Mouse (Mus musculus): ENCODE measurements around the gene Kpnb1. TPM values are rescaled to one million over a fixed set of nuclear protein-coding genes. Genes with fewer than 3 reads are reported as not detected.

The Kpnb1 gene
- total and polyA plus RNA-seq, 2 experiments from 2014 or later: 26.1 to 97.9 TPM

DNA sequence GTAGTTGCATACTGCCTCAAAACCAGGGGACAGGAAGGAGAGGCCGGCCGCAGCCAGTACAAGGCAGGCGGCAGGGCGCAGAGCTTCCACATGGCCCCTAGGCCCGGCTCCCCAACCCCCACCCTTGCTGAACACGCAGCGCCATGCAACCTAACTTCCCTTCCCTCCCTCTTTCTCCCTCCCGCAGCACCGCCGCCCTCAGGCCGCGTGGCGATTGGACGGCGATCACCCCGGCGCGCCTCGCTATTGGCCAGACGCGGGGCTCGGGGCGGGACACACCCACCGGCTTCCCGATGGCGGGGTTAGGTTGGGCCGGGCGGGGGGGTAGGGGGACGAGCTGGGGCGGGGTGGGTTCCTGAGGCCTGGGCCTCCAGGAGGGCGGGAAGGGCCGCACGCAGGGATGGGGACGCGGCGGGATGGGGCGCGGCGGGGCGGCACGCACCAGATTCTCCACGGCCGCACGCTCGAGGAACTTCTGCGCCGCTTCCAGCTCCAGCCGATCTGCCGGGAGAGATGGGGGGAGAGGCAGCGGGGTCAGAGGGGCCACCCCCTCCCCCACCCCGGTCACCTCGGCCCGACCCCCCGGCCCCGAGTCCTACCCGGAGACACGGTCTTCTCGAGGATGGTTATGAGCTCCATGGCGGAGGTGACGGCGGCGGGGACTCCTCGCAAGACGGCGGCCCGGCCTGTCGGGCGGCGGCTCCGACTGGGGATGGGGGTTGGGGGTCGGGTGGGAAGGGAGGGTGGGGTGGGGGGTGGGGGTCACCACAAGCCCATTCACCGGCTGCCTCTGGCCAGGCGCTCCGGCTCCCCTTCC, 526 bp downstream of the Kpnb1 start:
- Histone ChIP-seq H3K27ac (peak overlapping the region; percentile 91), H3K36me3 (ENCODE audit: insufficient read depth, low read length) (peaks cover 32% of the 10 kb centered on the region), H3K4me3 (ENCODE audit: low read length) (peak overlapping the region; percentile 73), H3K27me3 (ENCODE audit: insufficient read depth, low read length) (no peaks in the 10 kb centered on the region), H3K9me3 (ENCODE audit: low read length) (no peaks in the 10 kb centered on the region), H3K4me2 (ENCODE audit: low read depth, low read length) (peak overlapping the region; percentile 83), H3K9ac (replicated peaks; ENCODE audit: low read length) (peak overlapping the region; percentile 76), H3K4me1 (ENCODE audit: insufficient read depth, low read length) (peaks cover 8% of the 10 kb centered on the region; the same call in 1 of the 2 replicates)
- ATAC-seq (peak; percentile 82), DNase-seq (ENCODE audit: low spot score) (peak; percentile 96)
- TF ChIP-seq CTCF (IDR thresholded peaks at IDR 0.05; ENCODE audit: low read depth): peak; percentile 22; the same call in 1 of the 2 replicates
- WGBS: under 1% methylated on average over 48 of the region's 74 CpGs

DNA sequence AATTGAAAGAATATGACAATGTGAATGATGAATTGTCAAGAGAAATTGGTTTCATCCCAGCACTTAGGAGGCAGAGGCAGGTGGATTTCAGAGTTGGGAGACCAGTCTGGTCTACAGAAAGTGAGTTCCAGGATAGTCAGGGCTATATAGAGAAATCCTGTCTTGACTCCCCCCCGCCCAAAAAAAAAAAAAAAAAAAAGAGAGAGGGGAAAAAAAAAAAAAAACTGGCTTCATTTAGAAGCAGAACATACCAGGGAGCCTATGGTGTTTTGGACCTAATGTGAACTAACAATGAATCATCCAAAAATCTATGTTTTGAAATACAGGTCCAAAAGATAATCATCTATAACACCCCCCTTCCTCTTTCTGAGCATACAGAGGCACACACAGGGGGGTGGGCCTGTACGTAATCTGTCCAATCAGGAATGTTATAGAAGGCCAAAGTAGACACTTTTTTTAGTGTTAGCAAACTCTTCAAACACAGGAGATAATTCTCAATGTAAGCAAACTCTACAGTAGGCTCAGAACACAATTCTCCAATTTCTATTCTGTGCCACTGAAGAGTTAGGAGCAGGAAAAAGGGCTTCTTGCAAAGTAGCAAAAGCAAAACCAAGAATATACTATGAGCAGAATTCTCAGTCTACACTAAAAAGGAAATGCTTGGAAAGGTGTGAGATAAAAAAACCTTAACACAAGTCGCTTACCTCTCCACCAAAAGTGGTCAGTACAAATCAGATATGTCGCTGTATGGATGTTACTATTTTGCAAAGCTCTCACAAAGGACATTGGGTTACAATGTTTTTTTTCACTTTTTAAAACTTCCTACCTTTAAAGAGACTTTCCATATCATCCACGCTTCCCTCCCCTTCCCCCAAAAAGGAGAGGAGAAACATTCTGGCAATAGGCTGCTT, 1.7 kb downstream of the Kpnb1 start:
- H3K9me3 ChIP-seq (ENCODE audit: low read length): no peaks in the 10 kb centered on the region
- H3K9ac ChIP-seq (replicated peaks; ENCODE audit: low read length): peak overlapping the region; percentile 76; the same call in 1 of the 2 replicates
- DNase-seq (ENCODE audit: low spot score) (no peak), ATAC-seq (no peak)
- H3K27me3 ChIP-seq (ENCODE audit: insufficient read depth, low read length): no peaks in the 10 kb centered on the region
- peaks cover 8% of the 10 kb centered on the region; the same call in 1 of the 2 replicates for H3K4me1 ChIP-seq (ENCODE audit: insufficient read depth, low read length)
- peak overlapping the region; percentile 83 for H3K4me2 ChIP-seq (ENCODE audit: low read depth, low read length)
- 0 out of 2 replicates have a peak overlapping the region, but pooled peaks have one; percentile 27 for H3K27ac ChIP-seq
- peak overlapping the region; percentile 73 for H3K4me3 ChIP-seq (ENCODE audit: low read length)
- WGBS: 58% methylated on average over 5 of the region's 5 CpGs
- no peak for TF ChIP-seq CTCF (IDR thresholded peaks at IDR 0.05; ENCODE audit: low read depth)
- peaks cover 42% of the 10 kb centered on the region for H3K36me3 ChIP-seq (ENCODE audit: insufficient read depth, low read length)

DNA sequence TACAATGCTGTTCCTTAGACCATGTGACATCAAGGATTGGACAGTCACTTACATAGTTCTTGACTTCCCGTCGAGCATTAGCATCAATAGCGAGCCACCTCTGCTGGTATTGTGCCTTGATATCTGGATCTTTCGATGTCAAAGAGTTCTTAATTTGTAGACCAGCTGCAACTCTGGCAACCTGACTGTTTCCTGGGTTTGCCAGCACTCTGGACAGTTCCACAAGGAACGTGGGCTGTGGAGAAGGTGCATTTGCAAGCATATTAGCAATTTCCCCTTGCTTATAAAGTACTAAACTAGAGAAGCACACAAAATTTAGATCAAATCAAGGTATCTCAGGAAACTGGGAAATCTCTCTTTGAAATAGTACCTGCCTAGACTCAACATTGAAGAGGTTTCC, 2.8 kb downstream of the Kpnb1 start:
- TF ChIP-seq CTCF (IDR thresholded peaks at IDR 0.05; ENCODE audit: low read depth): no peak
- H3K36me3 ChIP-seq (ENCODE audit: insufficient read depth, low read length): peaks cover 53% of the 10 kb centered on the region
- H3K4me3 ChIP-seq (ENCODE audit: low read length): no peak overlapping the region
- no peak overlapping the region for H3K9ac ChIP-seq (replicated peaks; ENCODE audit: low read length)
- no peaks in the 10 kb centered on the region for H3K27me3 ChIP-seq (ENCODE audit: insufficient read depth, low read length)
- DNase-seq (ENCODE audit: low spot score) (no peak), ATAC-seq (no peak)
- WGBS: 73% methylated on average over 5 of the region's 5 CpGs
- H3K27ac ChIP-seq: no peak overlapping the region
- H3K4me1 ChIP-seq (ENCODE audit: insufficient read depth, low read length): peaks cover 8% of the 10 kb centered on the region; the same call in 1 of the 2 replicates
- no peaks in the 10 kb centered on the region for H3K9me3 ChIP-seq (ENCODE audit: low read length)
- H3K4me2 ChIP-seq (ENCODE audit: low read depth, low read length): no peak overlapping the region

DNA sequence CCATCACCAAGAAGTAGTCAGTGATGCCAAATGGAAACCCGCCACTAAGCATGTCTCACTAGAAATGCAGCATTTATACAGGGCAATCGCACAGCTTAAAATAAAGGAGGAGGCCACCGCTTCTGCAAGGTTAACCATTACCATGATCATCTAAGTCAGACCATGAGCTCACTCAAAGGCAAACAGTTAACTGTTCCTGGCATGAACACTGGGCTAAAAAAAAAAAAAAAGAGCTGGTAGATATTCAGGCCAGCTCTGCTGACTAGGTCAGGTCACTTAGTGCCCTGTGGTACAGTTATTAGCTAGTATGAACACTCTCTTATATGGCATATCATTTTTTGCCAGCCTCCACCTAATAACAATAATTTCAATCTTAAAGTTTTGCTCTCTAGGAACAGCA, 5.2 kb downstream of the Kpnb1 start:
- no peak for DNase-seq (ENCODE audit: low spot score)
- H3K9ac ChIP-seq (replicated peaks; ENCODE audit: low read length): no peak overlapping the region
- no peak for ATAC-seq
- H3K4me1 ChIP-seq (ENCODE audit: insufficient read depth, low read length): peaks cover 8% of the 10 kb centered on the region; the same call in 1 of the 2 replicates
- H3K9me3 ChIP-seq (ENCODE audit: low read length): no peaks in the 10 kb centered on the region
- H3K4me2 ChIP-seq (ENCODE audit: low read depth, low read length): no peak overlapping the region
- no peak overlapping the region for H3K4me3 ChIP-seq (ENCODE audit: low read length)
- no peak overlapping the region for H3K27ac ChIP-seq
- peaks cover 75% of the 10 kb centered on the region for H3K36me3 ChIP-seq (ENCODE audit: insufficient read depth, low read length)
- no peaks in the 10 kb centered on the region for H3K27me3 ChIP-seq (ENCODE audit: insufficient read depth, low read length)
- no peak for TF ChIP-seq CTCF (IDR thresholded peaks at IDR 0.05; ENCODE audit: low read depth)
- 84% methylated on average over 3 of the region's 3 CpGs for WGBS

DNA sequence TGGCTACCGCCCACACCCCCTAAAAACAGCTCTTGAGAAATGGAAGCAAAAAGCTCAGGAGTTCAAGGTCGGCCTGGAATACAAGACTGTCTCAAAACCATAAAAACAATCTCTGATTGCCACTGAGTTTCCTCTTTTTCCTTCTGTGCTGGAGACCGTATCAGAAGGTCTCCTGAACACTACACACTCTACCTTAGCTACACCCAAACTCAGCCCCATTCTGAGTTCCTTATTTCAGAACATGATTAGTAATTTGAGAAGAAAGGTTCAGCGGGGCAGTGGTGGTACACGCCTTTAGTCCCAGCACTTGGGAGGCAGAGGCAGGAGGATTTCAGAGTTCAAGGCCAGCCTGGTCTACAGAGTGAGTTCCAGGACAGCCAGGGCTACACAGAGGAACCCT, 6.6 kb downstream of the Kpnb1 start:
- no peak overlapping the region for H3K9ac ChIP-seq (replicated peaks; ENCODE audit: low read length)
- H3K4me3 ChIP-seq (ENCODE audit: low read length): no peak overlapping the region
- no peak overlapping the region for H3K4me2 ChIP-seq (ENCODE audit: low read depth, low read length)
- H3K36me3 ChIP-seq (ENCODE audit: insufficient read depth, low read length): peaks cover 85% of the 10 kb centered on the region
- no peaks in the 10 kb centered on the region for H3K9me3 ChIP-seq (ENCODE audit: low read length)
- H3K27ac ChIP-seq: no peak overlapping the region
- ATAC-seq (no peak), DNase-seq (ENCODE audit: low spot score) (no peak)
- no peak for TF ChIP-seq CTCF (IDR thresholded peaks at IDR 0.05; ENCODE audit: low read depth)
- peaks cover 2% of the 10 kb centered on the region; the same call in 1 of the 2 replicates for H3K4me1 ChIP-seq (ENCODE audit: insufficient read depth, low read length)
- H3K27me3 ChIP-seq (ENCODE audit: insufficient read depth, low read length): no peaks in the 10 kb centered on the region
- 89% methylated on average over 5 of the region's 5 CpGs for WGBS

DNA sequence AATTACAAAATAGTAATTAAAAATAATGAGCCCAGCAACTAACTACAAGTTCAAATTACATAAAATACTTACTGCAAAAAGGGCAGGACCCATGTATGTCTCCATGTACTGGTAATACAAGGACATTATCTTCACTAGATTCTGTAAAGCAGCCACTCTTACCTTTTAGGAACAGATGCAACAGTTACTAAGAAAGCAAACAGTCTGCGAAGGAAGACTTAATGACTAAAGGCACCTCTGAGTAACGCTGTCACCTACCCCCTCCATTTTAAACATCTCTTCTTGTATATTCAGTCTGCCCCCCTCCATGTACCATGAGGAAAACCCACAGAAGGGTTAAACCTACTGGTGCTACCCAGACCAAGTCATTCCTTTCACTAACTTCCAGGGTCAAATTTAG, 9.5 kb downstream of the Kpnb1 start:
- Histone ChIP-seq H3K9me3 (ENCODE audit: low read length) (no peaks in the 10 kb centered on the region), H3K27me3 (ENCODE audit: insufficient read depth, low read length) (no peaks in the 10 kb centered on the region), H3K9ac (replicated peaks; ENCODE audit: low read length) (no peak overlapping the region), H3K36me3 (ENCODE audit: insufficient read depth, low read length) (peaks cover 87% of the 10 kb centered on the region), H3K27ac (no peak overlapping the region), H3K4me2 (ENCODE audit: low read depth, low read length) (no peak overlapping the region), H3K4me3 (ENCODE audit: low read length) (no peak overlapping the region), H3K4me1 (ENCODE audit: insufficient read depth, low read length) (no peaks in the 10 kb centered on the region)
- WGBS: 98% methylated on average over 2 of the region's 2 CpGs
- TF ChIP-seq CTCF (IDR thresholded peaks at IDR 0.05; ENCODE audit: low read depth): no peak
- ATAC-seq: no peak
- no peak for DNase-seq (ENCODE audit: low spot score)

Data from hindbrain, postnatal 0 days (tissue).